Mouse (Mus musculus) embryonic facial prominence, embryonic 15.5 days (tissue): Measurements from ENCODE around the gene Tspo. TPM values are rescaled to one million over a fixed set of nuclear protein-coding genes. Genes with fewer than 3 reads are reported as not detected.
A peak's percentile ranks its signal among the peaks of the same experiment; 100 is the strongest.

Experiments used
- ATAC-seq: fragments of 200-750 bp; cut with Nextera tagmentation; 2 replicates; pipeline ENCODE4 v1.8.0; 2017; ENCODE audit warnings: low read depth, moderate TSS enrichment; ENCODE audit not compliant: insufficient number of reproducible peaks, low FRiP score, low TSS enrichment
- H3K27ac ChIP-seq: fragments of 300-500 bp; sonication (generic); replicated peaks from 2 replicates; pipeline ENCODE4 v1.5.1; 2015; ENCODE audit warnings: mild to moderate bottlenecking, inconsistent platforms
- H3K27me3 ChIP-seq: fragments of 300-500 bp; sonication (generic); 2 replicates; pipeline ENCODE4 v1.6.1; 2015; ENCODE audit warnings: inconsistent platforms
- H3K36me3 ChIP-seq: fragments of 300-500 bp; sonication (generic); 2 replicates; pipeline ENCODE4 v1.6.1; 2015; ENCODE audit warnings: mild to moderate bottlenecking, inconsistent platforms
- H3K4me1 ChIP-seq: fragments of 300-500 bp; sonication (generic); 2 replicates; pipeline ENCODE4 v1.6.1; 2015; ENCODE audit warnings: inconsistent platforms
- H3K4me2 ChIP-seq: fragments of 300-500 bp; sonication (generic); replicated peaks from 2 replicates; pipeline ENCODE4 v1.6.1; 2015; ENCODE audit warnings: mild to moderate bottlenecking, inconsistent platforms
- H3K4me3 ChIP-seq: fragments of 300-500 bp; sonication (generic); replicated peaks from 2 replicates; pipeline ENCODE4 v1.5.1; 2015; ENCODE audit warnings: mild to moderate bottlenecking, inconsistent platforms
- H3K9ac ChIP-seq: fragments of 300-500 bp; sonication (generic); 2 replicates; pipeline ENCODE4 v1.6.1; 2015; ENCODE audit warnings: inconsistent platforms
- H3K9me3 ChIP-seq: fragments of 300-500 bp; sonication (generic); replicated peaks from 2 replicates; pipeline ENCODE4 v1.6.1; 2016; ENCODE audit warnings: inconsistent platforms
- WGBS: fragments of 180-500 bp; shearing (Covaris S2); methylation state at CpG from one replicate; pipeline ENCODE4 v1.1.7; 2015; 5-methylcytosine and 5-hydroxymethylcytosine counted together
- polyA plus RNA-seq: library from polyadenylated mRNA; unstranded; fragments of >200 nt; fragmentation: Nextera tagmentation; extraction: Ambion mirVana; gene quantifications from 2 replicates; pipeline ENCODE4 v1.2.1, GENCODE M21; 2015

Gene Tspo
- polyA plus RNA-seq, 1 experiment from 2014 or later = 66.7 TPM

GRCm38 (mm10) chr15:83528892-83529291 is 34.5 kb upstream of the Tspo start:
- Histone ChIP-seq H3K9me3 (no peaks in the 10 kb centered on the region), H3K4me3 (no peak overlapping the region), H3K9ac (no peak overlapping the region), H3K4me1 (peaks cover 16% of the 10 kb centered on the region), H3K27ac (no peak overlapping the region), H3K4me2 (no peak overlapping the region), H3K36me3 (no peaks in the 10 kb centered on the region), H3K27me3 (peaks cover 53% of the 10 kb centered on the region)
- no peak for ATAC-seq
- WGBS = 72% methylated on average over 4 of the region's 4 CpGs

GRCm38 (mm10) chr15:83529765-83530164 is 33.6 kb upstream of the Tspo start:
- WGBS = 78% methylated on average over 5 of the region's 5 CpGs
- Histone ChIP-seq H3K4me2 (no peak overlapping the region), H3K9me3 (no peaks in the 10 kb centered on the region), H3K27me3 (peaks cover 45% of the 10 kb centered on the region), H3K9ac (no peak overlapping the region), H3K27ac (no peak overlapping the region), H3K36me3 (no peaks in the 10 kb centered on the region), H3K4me1 (peaks cover 16% of the 10 kb centered on the region), H3K4me3 (no peak overlapping the region)
- no peak for ATAC-seq

GRCm38 (mm10) chr15:83530233-83530632 is 33.2 kb upstream of the Tspo start:
- no peak overlapping the region for H3K4me3 ChIP-seq
- peaks cover 20% of the 10 kb centered on the region for H3K4me1 ChIP-seq
- H3K4me2 ChIP-seq = no peak overlapping the region
- H3K9me3 ChIP-seq = no peaks in the 10 kb centered on the region
- no peak overlapping the region for H3K9ac ChIP-seq
- peaks cover 40% of the 10 kb centered on the region for H3K27me3 ChIP-seq
- peak overlapping the region; percentile 44; the same call in 1 of the 2 replicates for H3K27ac ChIP-seq
- ATAC-seq = no peak
- H3K36me3 ChIP-seq = no peaks in the 10 kb centered on the region
- 58% methylated on average over 9 of the region's 9 CpGs for WGBS

GRCm38 (mm10) chr15:83530688-83531087 is 32.7 kb upstream of the Tspo start:
- Histone ChIP-seq H3K4me1 (peaks cover 21% of the 10 kb centered on the region), H3K9me3 (no peaks in the 10 kb centered on the region), H3K9ac (no peak overlapping the region), H3K27ac (peak overlapping the region; percentile 44; the same call in 1 of the 2 replicates), H3K36me3 (no peaks in the 10 kb centered on the region), H3K27me3 (peaks cover 35% of the 10 kb centered on the region), H3K4me2 (no peak overlapping the region), H3K4me3 (no peak overlapping the region)
- ATAC-seq = no peak
- 72% methylated on average over 6 of the region's 6 CpGs for WGBS

GRCm38 (mm10) chr15:83531961-83532469 is 31.4 kb upstream of the Tspo start:
- WGBS = 81% methylated on average over 5 of the region's 5 CpGs
- no peaks in the 10 kb centered on the region for H3K9me3 ChIP-seq
- peaks cover 22% of the 10 kb centered on the region for H3K27me3 ChIP-seq
- no peak overlapping the region for H3K4me3 ChIP-seq
- ATAC-seq = no peak
- H3K27ac ChIP-seq = no peak overlapping the region
- H3K9ac ChIP-seq = no peak overlapping the region
- H3K36me3 ChIP-seq = no peaks in the 10 kb centered on the region
- H3K4me1 ChIP-seq = peaks cover 9% of the 10 kb centered on the region
- H3K4me2 ChIP-seq = no peak overlapping the region

- no peak overlapping the region for H3K27ac ChIP-seq
- 78% methylated on average over 7 of the region's 7 CpGs for WGBS
- H3K36me3 ChIP-seq = no peaks in the 10 kb centered on the region
- H3K4me2 ChIP-seq = no peak overlapping the region
- H3K4me3 ChIP-seq = no peak overlapping the region
- no peaks in the 10 kb centered on the region for H3K9me3 ChIP-seq
- 0 out of 2 replicates have a peak, but pooled peaks cover 5% of the 10 kb centered on the region for H3K4me1 ChIP-seq
- peaks cover 16% of the 10 kb centered on the region for H3K27me3 ChIP-seq
- no peak overlapping the region for H3K9ac ChIP-seq
- no peak for ATAC-seq
These were observed 30.8 kb upstream of the Tspo start for GRCm38 (mm10) chr15:83532606-83533005.

- Histone ChIP-seq H3K4me2 (no peak overlapping the region), H3K9ac (no peak overlapping the region), H3K27me3 (no peaks in the 10 kb centered on the region), H3K36me3 (no peaks in the 10 kb centered on the region), H3K4me1 (0 out of 2 replicates have a peak, but pooled peaks cover 5% of the 10 kb centered on the region), H3K9me3 (no peaks in the 10 kb centered on the region), H3K27ac (no peak overlapping the region), H3K4me3 (no peak overlapping the region)
- WGBS = 53% methylated on average over 17 of the region's 17 CpGs
- no peak for ATAC-seq
These were observed 28.2 kb upstream of the Tspo start for GRCm38 (mm10) chr15:83534960-83535889.

- Histone ChIP-seq H3K4me3 (no peak overlapping the region), H3K27me3 (no peaks in the 10 kb centered on the region), H3K4me2 (no peak overlapping the region), H3K4me1 (0 out of 2 replicates have a peak, but pooled peaks cover 5% of the 10 kb centered on the region), H3K9ac (no peak overlapping the region), H3K27ac (no peak overlapping the region), H3K36me3 (no peaks in the 10 kb centered on the region), H3K9me3 (no peaks in the 10 kb centered on the region)
- ATAC-seq = no peak
- WGBS = 81% methylated on average over 6 of the region's 6 CpGs
These were observed 27.5 kb upstream of the Tspo start for GRCm38 (mm10) chr15:83535890-83536231.

- no peak overlapping the region for H3K9ac ChIP-seq
- no peak for ATAC-seq
- H3K9me3 ChIP-seq = no peaks in the 10 kb centered on the region
These were observed 24.5 kb upstream of the Tspo start for GRCm38 (mm10) chr15:83538855-83539254.

GRCm38 (mm10) chr15:83539905-83540304 is 23.5 kb upstream of the Tspo start:
- Histone ChIP-seq H3K4me3 (no peak overlapping the region), H3K4me2 (no peak overlapping the region), H3K27ac (no peak overlapping the region), H3K36me3 (no peaks in the 10 kb centered on the region), H3K4me1 (0 out of 2 replicates have a peak, but pooled peaks cover 5% of the 10 kb centered on the region), H3K9me3 (no peaks in the 10 kb centered on the region), H3K27me3 (no peaks in the 10 kb centered on the region), H3K9ac (no peak overlapping the region)
- ATAC-seq = no peak
- WGBS = 46% methylated on average over 4 of the region's 4 CpGs

More at GRCm38 (mm10) chr15:83538855-83539254, 24.5 kb upstream of the Tspo start:
- Histone ChIP-seq H3K4me3 (no peak overlapping the region), H3K4me2 (no peak overlapping the region), H3K4me1 (0 out of 2 replicates have a peak, but pooled peaks cover 5% of the 10 kb centered on the region), H3K27me3 (no peaks in the 10 kb centered on the region), H3K27ac (no peak overlapping the region), H3K36me3 (no peaks in the 10 kb centered on the region)
- 93% methylated on average over 2 of the region's 2 CpGs for WGBS

- H3K4me1 ChIP-seq = no peaks in the 10 kb centered on the region
- no peak for ATAC-seq
- 71% methylated on average over 9 of the region's 9 CpGs for WGBS
- H3K9me3 ChIP-seq = no peaks in the 10 kb centered on the region
- H3K36me3 ChIP-seq = peaks cover 15% of the 10 kb centered on the region
- no peaks in the 10 kb centered on the region for H3K27me3 ChIP-seq
- H3K4me3 ChIP-seq = no peak overlapping the region
- H3K27ac ChIP-seq = no peak overlapping the region
- no peak overlapping the region for H3K4me2 ChIP-seq
- H3K9ac ChIP-seq = no peak overlapping the region
These were observed 21.6 kb upstream of the Tspo start for GRCm38 (mm10) chr15:83541647-83542287.
